Mouse (Mus musculus) mesoderm, embryonic 11.5 days (tissue): ENCODE measurements around the gene Pakap.
A peak's percentile ranks its signal among the peaks of the same experiment; 100 is the strongest.

Source experiments
- DNase-seq: peaks from one replicate; pipeline ENCODE4 v3.0.0-alpha.2; 2012; ENCODE audit warnings: low read depth, low spot score

Gene Pakap

DNA sequence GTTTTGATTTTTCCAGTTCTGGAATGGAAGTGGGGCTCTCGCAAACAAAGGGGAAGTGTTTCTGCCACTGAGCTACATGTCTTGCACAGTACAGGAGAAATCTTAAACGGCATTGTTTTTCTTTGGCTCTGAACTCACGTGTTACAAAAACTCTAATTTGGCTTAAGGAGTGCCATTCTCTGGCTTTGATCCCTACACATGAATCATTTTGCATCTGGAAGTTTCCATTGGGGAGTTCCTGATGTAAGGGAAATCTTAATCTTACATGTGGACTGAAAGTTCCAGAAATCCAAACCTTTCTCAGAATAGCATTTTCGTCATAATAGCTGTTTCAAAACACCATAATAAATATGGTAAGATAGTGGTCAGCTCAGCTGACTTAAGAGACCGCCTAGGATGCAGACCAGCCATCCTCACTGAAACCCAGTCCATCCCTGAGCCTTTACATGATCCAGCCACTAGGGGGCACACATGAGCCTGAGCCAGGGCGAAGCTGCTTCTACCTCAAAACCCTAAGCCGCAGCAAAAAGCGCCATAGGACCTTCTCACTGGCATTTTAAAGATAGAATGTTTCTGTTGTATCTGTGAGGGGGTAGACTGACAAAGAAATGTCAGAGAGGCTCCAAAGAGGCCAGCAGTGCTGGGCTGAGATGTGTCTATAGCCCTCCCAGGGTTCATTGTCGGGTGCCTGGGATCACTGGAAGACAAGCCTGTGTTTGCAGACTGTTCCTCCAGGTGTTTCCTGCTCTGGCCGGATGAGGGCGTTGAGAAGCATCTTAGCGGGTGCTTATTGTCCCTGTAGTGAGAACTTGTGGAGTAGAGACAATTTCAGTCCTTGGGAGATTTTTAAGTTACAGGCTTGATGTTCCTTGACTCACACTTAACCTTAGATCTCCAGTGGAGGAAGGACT is 105.3 kb downstream of the Pakap start:
- peak; percentile 92 for DNase-seq

DNA sequence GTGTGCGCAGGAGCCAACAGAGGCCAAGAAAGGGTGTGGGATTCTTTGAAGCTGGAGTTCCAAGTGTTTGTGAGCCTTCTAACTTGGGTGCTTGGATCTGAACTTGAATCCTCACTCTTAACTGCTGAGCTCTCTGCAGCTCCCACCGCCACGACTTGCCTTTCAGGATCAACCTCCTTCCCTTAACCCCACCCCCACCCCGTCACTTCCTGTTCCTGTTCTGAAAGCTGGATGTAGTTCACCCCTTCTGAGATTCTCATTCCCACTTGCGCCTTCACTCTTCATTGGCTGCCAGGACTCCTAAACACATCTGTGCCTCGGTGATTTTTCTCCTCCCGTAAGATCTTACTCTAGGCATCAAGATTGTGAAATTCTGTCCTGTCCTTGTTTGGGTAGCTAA is 106.4 kb downstream of the Pakap start:
- DNase-seq = no peak

DNA sequence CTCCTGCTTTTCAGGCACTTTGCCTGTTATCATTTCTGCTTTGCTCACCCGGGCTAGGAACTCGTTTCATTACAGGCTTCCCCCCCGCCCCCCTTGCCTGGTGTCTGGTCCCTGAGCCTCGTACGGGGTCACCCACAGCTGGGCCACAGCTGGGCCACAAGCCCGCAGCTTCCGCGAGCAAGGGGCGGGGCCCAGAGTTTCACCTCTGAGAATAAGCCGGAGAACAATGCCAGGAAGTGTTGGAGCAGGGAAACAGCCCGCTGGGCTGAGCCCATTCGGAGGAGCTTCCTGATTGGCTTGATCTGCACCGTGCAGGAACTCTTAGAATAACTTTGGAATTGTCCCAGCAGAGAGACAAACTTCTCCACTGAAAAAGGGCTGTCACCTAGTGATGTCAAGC is 107.4 kb downstream of the Pakap start:
- DNase-seq = peak; percentile 66

DNA sequence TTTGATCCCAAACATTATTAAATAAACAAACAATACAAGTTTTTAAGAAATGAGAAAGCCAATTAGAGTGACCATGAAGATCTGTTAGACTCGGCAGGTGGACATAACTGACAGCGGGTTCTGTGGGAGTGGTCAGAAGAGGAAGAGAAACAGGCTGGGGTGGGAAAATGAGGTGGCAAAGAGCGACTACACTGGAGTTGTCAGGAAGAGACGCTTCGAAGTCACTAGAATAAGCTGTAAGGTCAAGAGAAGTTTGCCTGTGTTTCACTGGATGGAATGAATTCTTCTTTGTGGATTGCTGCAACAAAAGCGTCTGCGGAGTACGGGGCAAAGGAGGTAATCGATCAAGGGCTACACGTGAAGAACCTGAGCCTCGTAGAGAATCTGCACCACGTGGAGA is 109.9 kb downstream of the Pakap start:
- no peak for DNase-seq

DNA sequence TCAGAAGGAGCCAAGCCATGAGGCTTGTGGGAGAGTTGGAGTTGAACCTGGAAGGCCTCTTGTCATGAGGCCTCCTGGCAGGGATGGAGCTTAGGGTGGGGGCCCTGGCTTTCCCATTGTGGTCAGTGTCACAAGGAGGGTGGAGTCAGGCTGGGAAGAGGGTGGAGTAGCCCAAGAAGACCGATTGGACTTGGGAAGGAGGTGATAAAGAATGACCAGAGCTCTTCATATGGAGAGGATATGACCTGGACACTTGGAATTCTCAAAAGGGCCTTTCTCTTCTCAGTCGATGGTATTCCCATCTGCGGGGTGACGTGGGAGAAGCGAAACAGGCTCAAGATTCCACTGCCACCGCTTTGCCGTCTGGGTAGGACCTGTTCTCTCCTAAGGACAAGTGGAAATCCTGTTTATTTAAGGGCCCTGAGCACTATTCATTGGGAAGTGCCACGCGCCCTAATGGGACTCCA is 111.0 kb downstream of the Pakap start:
- no peak for DNase-seq

DNA sequence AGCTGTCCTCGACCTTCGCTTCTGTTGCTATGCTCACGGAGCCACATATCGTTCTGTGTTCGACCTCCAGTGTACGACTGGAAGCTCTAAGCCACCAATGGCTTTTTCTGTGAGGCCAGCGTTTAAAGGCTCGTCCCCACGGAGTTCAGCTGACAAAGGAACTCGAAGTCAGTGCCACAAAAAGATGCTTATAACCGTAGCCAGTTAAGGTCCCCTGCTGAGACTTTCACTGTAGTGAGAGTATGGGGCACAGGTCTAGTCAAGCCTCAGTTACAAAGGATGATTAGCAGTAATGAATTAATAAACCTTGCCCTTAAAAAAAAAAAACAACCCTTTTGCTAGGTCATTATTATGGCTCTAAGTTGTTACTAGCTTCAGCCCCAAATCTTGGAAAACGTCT is 112.2 kb downstream of the Pakap start:
- DNase-seq = no peak

DNA sequence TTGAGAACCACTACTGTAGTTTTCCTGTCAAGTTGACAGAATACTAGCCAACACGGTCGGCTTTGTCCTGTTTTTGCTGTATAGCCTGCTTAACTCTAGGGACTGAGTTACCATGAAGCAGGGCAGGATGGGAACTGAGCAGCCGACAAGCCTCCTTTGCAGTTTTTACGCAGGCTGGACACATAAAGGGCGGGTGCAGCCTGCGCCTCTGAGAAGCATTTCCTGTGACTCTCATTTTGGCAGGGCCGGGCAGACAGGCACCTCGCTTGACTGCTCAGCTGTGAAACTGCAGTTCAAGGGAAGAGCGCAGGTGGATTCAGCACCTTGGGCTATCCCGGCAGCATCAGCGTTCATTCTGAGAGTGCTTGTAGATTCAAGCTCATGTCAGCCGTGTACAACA is 113.5 kb downstream of the Pakap start:
- no peak for DNase-seq

DNA sequence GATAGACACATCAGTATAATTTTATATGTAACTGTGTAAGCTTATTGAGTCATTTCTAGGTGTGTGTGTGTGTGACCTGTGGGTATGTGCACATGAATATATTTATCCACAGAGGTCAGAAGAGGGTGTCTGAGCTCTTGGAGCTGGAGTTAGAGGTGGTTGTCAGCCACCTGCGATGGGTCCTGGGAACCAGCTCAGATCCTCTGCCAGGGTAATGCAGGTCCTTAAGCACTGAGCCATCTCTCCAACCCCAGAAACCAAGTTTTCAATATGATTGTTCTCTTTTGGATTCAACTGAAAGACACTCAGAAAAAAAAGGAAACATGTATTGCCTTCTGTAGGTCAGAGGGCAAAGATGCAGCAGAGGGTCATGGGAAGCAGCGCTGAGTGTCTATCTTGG is 114.4 kb downstream of the Pakap start:
- no peak for DNase-seq

DNA sequence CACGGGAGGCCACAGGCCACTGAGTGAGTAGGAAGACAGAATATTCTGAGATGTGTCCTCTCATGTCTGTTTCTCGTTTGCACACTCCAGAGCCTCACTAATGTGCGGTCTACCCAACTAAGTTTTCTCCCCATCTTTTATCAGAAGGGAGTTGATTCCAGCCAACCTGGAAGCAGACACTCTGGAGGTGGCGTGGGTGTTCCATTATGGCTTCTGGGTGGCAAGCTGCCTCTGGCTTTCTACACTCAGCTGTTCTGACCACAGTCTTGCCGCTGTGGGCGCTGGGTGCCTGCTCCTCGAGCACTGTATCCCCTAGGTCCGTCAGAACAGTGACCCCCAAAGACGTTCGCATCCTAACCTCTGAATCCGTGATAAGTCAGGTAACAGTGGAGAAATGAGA is 115.0 kb downstream of the Pakap start:
- DNase-seq = no peak

DNA sequence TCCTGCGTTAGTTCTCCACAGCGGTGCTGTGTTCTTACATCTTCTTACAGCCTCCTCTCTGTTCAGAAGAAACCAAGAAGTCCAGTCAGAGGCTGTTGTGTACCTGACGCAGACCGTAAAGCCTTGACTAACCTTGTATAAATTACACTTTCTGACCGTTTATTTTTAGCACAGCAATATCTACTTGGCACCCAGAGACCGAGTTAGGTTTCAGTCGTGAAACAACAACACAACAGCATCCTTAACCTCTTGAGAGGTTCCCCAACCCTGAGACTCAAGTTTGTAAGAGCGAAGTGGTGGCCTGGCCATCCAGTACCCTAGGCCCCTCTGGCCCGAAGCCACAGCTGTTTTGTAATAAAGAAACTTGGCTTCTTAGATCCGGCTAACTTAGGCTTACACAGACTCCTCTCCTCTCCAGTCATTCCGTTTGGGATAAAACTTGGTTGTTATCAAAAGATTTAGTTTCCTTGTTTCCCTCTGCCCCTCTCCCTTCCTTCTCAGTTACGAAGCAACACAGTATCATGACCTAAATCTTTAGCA is 116.8 kb downstream of the Pakap start:
- DNase-seq = no peak

DNA sequence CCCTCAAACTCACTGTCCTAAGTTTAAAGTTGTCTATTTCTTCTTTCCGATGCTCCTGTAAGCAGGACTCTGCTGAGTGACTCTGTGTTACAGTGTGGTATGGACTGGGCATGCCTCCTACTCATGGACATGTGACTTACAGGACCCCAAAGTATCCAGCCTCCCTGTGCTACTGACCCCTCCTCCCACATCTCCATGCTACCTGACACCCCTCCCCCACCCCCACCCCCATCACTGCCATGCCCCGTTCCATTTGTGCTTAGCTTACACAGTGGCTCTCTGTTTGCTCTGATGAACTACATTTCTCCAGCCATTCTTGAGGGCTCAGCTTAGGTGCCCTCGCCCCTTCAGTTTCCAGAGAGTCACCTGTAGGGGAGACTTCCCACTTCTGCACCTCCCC is 118.8 kb downstream of the Pakap start:
- DNase-seq = no peak

DNA sequence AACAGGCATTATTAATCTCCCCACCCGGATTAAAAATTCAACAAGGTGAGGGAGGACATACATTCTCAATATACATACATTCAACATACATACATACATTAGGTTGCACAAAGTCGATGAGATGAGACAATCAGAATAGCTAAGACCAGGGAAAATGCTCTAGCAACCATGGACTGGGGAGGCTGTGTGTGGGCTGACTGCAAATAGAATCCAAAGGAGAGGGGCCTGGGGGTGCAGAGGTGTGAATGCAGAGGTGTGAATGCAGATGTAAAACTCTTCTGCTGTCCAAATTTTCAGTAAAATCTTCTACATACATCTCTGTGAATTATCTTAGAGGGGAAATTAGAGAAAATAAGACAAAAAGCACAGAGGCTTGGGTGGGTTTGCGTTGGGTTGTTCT is 119.6 kb downstream of the Pakap start:
- DNase-seq = no peak

DNA sequence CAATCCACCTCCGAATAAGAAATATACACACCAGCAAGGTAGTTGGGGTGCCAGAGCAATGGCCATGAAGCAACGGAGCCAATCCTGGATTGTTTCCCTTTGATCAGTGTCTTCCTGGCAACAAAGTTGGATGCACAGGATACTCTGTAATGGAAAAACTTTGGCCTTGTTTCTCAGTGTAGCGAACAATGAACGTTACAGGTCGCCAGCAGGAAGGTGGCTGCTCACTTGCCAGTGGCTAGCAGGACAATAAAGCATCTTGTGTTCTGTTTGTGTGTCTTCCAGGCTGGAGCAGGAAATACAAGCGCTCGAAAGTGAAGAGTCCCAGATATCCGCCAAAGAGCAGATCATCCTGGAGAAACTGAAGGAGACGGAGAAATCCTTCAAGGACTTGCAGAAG is 120.2 kb downstream of the Pakap start:
- no peak for DNase-seq

DNA sequence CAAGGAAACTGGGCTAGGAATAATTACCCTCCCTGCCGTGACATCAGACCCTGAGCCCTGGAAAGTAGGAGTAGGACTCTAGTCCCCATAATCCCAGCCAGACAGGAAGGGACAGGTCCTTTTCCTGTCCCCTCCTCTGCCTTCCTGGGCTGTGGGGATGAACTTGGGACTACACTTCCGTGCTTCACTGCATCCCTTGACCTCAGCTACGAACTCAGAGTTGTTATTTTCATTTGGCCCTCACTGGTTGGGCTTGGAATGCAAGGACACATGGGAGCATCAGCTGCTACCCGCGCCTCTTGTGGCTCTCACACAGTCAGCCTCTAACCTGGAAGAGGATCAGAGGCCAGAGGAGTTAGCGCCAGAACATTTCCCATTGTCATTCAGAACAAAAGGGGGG is 122.0 kb downstream of the Pakap start:
- DNase-seq = no peak

DNA sequence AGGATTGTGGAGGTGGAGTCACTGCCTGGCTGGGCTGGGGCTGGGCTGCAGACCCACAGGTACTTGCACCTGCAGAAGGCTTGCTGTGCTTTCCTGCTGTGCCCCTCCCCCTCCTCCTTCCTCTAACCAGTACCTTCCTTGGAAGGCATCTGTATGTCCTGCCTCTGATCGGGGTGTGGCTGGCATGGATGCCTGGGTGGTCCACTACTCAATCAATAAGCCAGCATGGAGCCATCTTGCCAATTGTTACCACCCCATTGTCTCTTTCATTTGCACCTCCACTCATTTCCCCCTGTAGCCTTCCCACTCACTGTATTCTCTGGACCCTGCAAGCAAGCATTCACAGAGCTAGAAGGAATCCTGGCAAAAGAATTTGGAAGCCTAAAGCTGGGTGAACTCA is 122.8 kb downstream of the Pakap start:
- DNase-seq = no peak

DNA sequence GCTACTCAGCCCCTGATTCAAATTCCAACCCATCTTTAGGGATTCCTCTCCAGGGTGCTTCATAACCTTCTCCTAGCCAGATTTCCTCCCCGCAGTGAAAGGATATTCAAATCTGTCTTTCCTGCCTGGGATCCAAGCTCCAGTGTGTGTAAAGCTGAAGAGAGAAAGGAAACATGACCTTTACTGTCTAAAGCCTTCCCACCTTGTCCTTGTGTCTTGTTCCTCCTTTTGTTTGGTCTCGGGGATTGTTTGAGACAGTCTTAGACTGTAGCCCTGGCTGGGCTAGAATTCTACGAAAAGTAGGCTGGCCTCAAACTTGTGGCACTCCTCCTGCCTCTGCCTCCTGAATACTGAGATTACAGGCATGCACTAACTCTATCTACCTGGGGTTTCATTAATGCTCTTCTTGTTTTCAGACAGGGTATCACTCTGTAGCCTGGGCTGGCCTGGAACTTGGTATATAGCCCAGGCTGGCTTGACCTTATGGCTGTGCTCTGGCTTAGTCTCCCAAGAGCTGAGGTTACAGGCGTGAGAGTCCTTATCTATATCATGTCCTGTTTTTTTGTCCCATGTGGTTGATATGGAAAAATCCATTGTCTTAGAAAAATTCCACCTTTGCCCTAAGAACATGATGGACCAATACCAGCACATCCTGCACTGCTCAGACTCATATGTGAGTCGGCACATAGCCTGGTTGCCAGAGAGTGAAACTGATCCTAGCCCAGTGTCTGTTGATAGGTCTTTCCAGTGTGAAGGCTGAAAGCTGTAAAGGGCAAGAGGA is 126.6 kb downstream of the Pakap start:
- no peak for DNase-seq

DNA sequence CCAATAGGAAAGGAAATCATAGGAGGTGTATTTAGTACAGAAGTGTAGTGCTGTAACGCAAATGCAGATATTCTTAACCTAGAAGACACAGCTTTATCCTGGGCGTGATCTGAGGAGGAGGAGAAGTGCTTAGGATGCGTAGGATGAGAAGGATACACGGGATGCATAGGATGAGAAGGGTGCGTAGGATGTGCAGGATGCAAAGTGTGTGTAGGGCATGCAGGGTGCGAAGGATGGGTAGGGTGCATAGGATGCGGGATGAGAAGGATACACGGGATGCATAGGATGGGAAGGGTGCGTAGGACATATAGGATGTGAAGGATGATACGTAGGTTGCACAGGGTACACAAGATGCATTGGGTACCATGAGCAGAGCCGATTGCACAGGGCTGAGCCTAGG is 129.0 kb downstream of the Pakap start:
- DNase-seq = no peak

DNA sequence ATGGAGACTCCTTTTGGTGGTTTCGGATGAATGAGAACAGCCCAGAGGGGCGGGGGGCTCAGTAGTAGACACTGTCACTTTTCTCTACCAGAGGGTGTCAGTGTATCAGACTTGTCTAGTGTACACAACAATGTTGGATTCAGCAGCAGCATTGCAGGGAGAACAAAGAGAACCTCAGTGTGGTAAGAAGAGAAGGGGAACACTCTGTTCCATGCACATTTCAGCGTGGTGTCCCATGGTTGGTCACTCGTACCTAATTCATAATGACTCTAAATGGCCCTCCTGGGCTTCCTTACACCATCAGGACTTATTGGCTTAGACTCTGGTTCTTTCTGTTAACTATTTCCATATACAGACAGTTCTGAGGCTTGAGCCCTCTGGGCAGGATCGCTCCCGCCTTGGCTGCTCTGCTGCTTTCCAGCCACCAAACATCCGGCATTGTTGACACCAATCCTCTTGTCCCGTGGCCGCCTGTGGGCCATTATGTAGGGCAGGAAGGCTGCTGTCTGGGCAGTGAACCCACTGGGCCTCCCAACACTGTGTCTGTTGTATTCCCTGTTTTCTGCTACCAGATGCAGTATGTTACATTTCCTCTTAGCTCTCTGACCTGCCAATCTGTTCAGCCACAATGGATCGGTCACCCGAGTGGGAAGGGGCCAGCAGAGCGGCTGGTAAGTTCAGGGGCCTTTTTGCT is 130.1 kb downstream of the Pakap start:
- no peak for DNase-seq

DNA sequence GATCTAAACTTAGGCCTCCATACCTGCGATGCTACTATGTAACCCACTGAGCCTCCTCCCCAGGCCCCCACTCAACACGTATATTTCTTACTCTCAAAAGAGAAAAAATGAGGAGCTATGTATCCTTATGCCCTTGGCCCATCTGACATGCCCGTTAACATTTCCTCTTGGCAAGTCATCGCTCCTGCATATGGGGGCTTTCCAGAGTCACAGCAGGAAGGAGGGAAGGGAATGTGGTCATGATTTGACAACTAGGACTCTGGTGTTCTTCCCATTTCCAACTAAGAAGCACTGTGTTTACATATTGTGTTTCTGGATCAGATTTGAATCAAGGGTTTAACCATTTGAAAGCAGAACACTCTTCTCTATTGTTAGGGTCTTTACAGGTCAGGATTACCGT is 133.6 kb downstream of the Pakap start:
- no peak for DNase-seq

DNA sequence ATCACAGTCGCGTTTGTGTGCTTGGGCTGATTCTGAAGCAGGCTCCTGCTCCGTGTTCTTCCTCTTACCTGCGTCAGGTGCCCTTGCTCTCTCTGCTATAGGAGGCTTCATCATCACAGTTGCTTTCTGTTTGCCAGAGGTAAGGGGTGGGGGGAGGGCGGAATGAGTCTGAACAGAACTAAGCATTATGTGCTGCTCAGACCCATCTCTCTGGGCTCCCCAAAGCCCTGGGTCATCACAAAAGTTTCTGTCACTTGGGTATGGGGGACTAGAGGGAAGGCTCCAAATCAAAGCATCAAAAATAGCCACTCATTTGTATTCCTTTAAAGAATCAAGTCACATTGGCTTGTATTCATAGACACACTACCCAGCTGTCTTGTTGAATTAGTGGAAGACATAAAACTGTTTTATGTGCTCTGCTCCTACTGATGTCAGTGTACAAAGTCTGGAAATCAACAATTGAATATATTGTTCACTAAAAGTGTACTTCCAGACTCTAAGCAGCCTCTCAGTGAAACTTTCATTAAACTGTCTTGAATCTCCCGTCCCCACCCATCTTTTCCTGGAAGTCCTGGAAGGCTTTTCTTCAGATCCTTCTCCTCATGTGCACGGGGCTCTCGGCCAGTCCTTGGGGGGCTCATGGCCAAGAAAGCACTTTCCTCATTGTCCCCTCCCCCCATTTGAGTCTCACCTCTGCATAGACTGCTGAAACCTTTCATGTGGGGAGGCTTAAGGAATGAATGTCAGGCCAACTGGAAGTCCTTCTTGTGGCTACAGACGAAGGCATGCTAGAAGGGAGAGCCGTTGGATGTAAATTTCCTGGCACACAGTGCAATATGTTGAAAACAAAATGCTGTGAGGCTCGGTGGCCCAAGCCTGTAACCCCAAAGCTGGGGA is 135.8 kb downstream of the Pakap start:
- DNase-seq = no peak

DNA sequence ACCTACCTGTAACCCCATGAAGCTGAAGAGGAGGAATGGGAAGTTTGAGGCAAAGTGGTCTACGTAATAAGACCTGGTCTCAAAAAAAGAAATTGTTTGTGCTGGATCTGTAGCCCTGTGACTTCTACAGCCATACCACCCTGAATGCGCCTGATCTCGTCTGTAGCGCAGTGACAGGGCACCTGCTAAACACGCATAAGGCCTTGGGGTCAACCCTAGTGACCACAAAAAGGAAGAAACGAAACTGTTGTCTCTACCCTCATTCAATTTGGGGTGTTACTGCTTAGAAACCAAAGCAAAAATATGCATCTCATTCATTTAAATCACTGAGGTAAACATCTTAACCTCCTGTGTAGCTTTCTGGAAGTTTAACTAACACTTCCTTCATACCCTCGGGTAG is 136.6 kb downstream of the Pakap start:
- no peak for DNase-seq
